Mouse (Mus musculus): Measurements from ENCODE around the gene Gm10490. TPM values are rescaled to one million over a fixed set of nuclear protein-coding genes. Genes with fewer than 3 reads are reported as not detected.
A peak's percentile ranks its signal among the peaks of the same experiment; 100 is the strongest.

Gm10490 gene
- total RNA-seq, 2 experiments from 2014 or later, result not detected

GRCm38 (mm10) chrX:7937667-7938066, 28.3 kb downstream of the Gm10490 start:
- Histone ChIP-seq H3K4me3 (no peak overlapping the region), H3K27ac (no peak overlapping the region)
- DNase-seq (ENCODE audit: low spot score in 2 of 2), result no peak
- no peak for TF ChIP-seq CTCF (conservative IDR thresholded peaks at IDR 0.05)

- no peak for DNase-seq (ENCODE audit: low spot score in 2 of 2)
- no peak for TF ChIP-seq CTCF (conservative IDR thresholded peaks at IDR 0.05)
- Histone ChIP-seq H3K4me3 (no peak overlapping the region), H3K27ac (no peak overlapping the region)
These were observed 36.3 kb downstream of the Gm10490 start for GRCm38 (mm10) chrX:7945618-7946017.

GRCm38 (mm10) chrX:7947108-7947899, 38.0 kb downstream of the Gm10490 start, which contains the start of gene Hdac6:
Gene Hdac6 (minus strand): TSS chrX:7947889.
- peak within 1 kb of the TSS; percentile 62 for H3K4me3 ChIP-seq
- H3K27ac ChIP-seq, result peak within 1 kb of the TSS; percentile 85
- DNase-seq (ENCODE audit: low spot score in 2 of 2), result no peak
- no peak for TF ChIP-seq CTCF (conservative IDR thresholded peaks at IDR 0.05)

GRCm38 (mm10) chrX:7947900-7948492, 38.7 kb downstream of the Gm10490 start:
- Histone ChIP-seq H3K27ac (peak overlapping the region; percentile 85), H3K4me3 (peak overlapping the region; percentile 51)
- peak; percentile 90 to 96 for DNase-seq (ENCODE audit: low spot score in 2 of 2)
- TF ChIP-seq CTCF (conservative IDR thresholded peaks at IDR 0.05), result no peak

- DNase-seq (ENCODE audit: low spot score in 2 of 2), result no peak
- no peak overlapping the region for H3K4me3 ChIP-seq
- no peak overlapping the region for H3K27ac ChIP-seq
- TF ChIP-seq CTCF (conservative IDR thresholded peaks at IDR 0.05), result no peak
These were observed 40.7 kb downstream of the Gm10490 start for GRCm38 (mm10) chrX:7950091-7950490.

- no peak overlapping the region for H3K4me3 ChIP-seq
- DNase-seq (ENCODE audit: low spot score in 2 of 2), result no peak
- no peak for TF ChIP-seq CTCF (conservative IDR thresholded peaks at IDR 0.05)
These were observed 49.5 kb downstream of the Gm10490 start for GRCm38 (mm10) chrX:7958868-7959267.

More at GRCm38 (mm10) chrX:7958868-7959267, 49.5 kb downstream of the Gm10490 start:
- no peak overlapping the region for H3K27ac ChIP-seq

Other genes with a start within 250 kb of the Gm10490 start
- 1 to 10 TPM; 4.9 to 5.4 TPM for gene Plp2, start 238.2 kb upstream of the Gm10490 start, total RNA-seq (2021)
- gene Magix, start 228.3 kb upstream of the Gm10490 start, total RNA-seq (2021), result under 1 TPM; 0.31 to 0.52 TPM
- 10 to 100 TPM; 32.6 to 40.6 TPM for gene Gpkow, start 212.4 kb upstream of the Gm10490 start, total RNA-seq (2021)
- gene Wdr45, start 195.2 kb upstream of the Gm10490 start, total RNA-seq (2021), result 10 to 100 TPM; 63.9 to 68.2 TPM
- not detected for gene Gm45208, start 187.3 kb upstream of the Gm10490 start, total RNA-seq (2021)
- 100 to 1,000 TPM in 1 of 2 experiments, 10 to 100 TPM in 1; 91.6 to 102 TPM for gene Praf2, start 181.1 kb upstream of the Gm10490 start, total RNA-seq (2021)
- gene Ccdc120, start 158.6 kb upstream of the Gm10490 start, total RNA-seq (2021), result 10 to 100 TPM; 14.7 to 20.6 TPM
- 10 to 100 TPM; 29.0 to 35.1 TPM for gene Tfe3, start 147.0 kb upstream of the Gm10490 start, total RNA-seq (2021)
- gene Gripap1, start 119.8 kb upstream of the Gm10490 start, total RNA-seq (2021), result 100 to 1,000 TPM; 105 to 108 TPM
- gene Kcnd1, start 87.3 kb upstream of the Gm10490 start, total RNA-seq (2021), result 1 to 10 TPM; 9.5 to 9.7 TPM
- gene Otud5, start 68.2 kb upstream of the Gm10490 start, total RNA-seq (2021), result 10 to 100 TPM; 82.6 to 83.8 TPM
- gene Pim2, start 31.3 kb upstream of the Gm10490 start, total RNA-seq (2021), result 10 to 100 TPM; 53.0 to 54.6 TPM
- 10 to 100 TPM; 36.0 to 40.5 TPM for gene Slc35a2, start 25.5 kb upstream of the Gm10490 start, total RNA-seq (2021)
- 10 to 100 TPM; 83.6 to 92.9 TPM for gene Pqbp1, start 10.3 kb upstream of the Gm10490 start, total RNA-seq (2021)
- gene Timm17b, start 10.2 kb upstream of the Gm10490 start, total RNA-seq (2021), result 10 to 100 TPM; 21.4 to 26.3 TPM
- gene Gm10491, start 1.7 kb upstream of the Gm10490 start, total RNA-seq (2021), result not detected
- gene Pcsk1n, start 10.3 kb downstream of the Gm10490 start, total RNA-seq (2021), result 100 to 1,000 TPM; 376 to 404 TPM
- not detected for gene Eras, start 19.1 kb downstream of the Gm10490 start, total RNA-seq (2021)
- 10 to 100 TPM; 49.2 to 51.4 TPM for gene Hdac6, start 38.3 kb downstream of the Gm10490 start, total RNA-seq (2021)
- gene Gata1, start 68.5 kb downstream of the Gm10490 start, total RNA-seq (2021), result not detected
- under 1 TPM in 1 of 2 experiments, not detected in 1; 0.59 TPM for gene Glod5, start 109.0 kb downstream of the Gm10490 start, total RNA-seq (2021)
- gene Suv39h1, start 165.2 kb downstream of the Gm10490 start, total RNA-seq (2021), result 10 to 100 TPM; 20.2 to 20.3 TPM
- gene Was, start 181.0 kb downstream of the Gm10490 start, total RNA-seq (2021), result 1 to 10 TPM in 1 of 2 experiments, under 1 TPM in 1; 0.98 to 2.0 TPM
- gene Wdr13, start 223.3 kb downstream of the Gm10490 start, total RNA-seq (2021), result 100 to 1,000 TPM; 208 to 235 TPM
- gene Rbm3, start 236.3 kb downstream of the Gm10490 start, total RNA-seq (2021), result 100 to 1,000 TPM; 111 to 133 TPM

Data from layer of hippocampus, adult 2 months (tissue).